Mouse (Mus musculus) E14TG2a.4 (cell line): ENCODE measurements around the gene Col8a1.

ENCODE experiments used
- H3K27me3 ChIP-seq: 2 replicates; pipeline ENCODE4 v1.6.1; 2014; ENCODE audit warnings: low read length, control low read depth; ENCODE audit not compliant: insufficient read depth
- H3K36me3 ChIP-seq: 2 replicates; pipeline ENCODE4 v1.6.1; 2014; ENCODE audit warnings: low read length, control low read depth; ENCODE audit not compliant: insufficient read depth
- H3K4me1 ChIP-seq: replicated peaks from 2 replicates; pipeline ENCODE4 v1.6.1; 2014; ENCODE audit warnings: low read depth, low read length, control low read depth
- H3K4me3 ChIP-seq: replicated peaks from 2 replicates; pipeline ENCODE4 v1.5.1; 2014; ENCODE audit warnings: mild to moderate bottlenecking, low read length
- H3K9me3 ChIP-seq: 2 replicates; pipeline ENCODE4 v1.6.1; 2014; ENCODE audit warnings: low read length, control low read depth
- CTCF ChIP-seq: conservative IDR thresholded peaks from 2 replicates; pipeline ENCODE4 v1.5.1; 2014; ENCODE audit warnings: low read length
- NANOG ChIP-seq: IDR thresholded peaks from 2 replicates; pipeline ENCODE4 v1.6.1; 2014; ENCODE audit warnings: borderline replicate concordance, low read length, mixed read lengths
- POU5F1 ChIP-seq: IDR thresholded peaks from 2 replicates; pipeline ENCODE4 v1.6.1; 2014; ENCODE audit warnings: low read length, borderline replicate concordance

Gene Col8a1

GRCm38 (mm10) chr16:57593422-57594157 is 160.9 kb downstream of the Col8a1 start:
- Histone ChIP-seq H3K9me3 (no peaks in the 10 kb centered on the region), H3K4me1 (0 out of 2 replicates have a peak, but pooled peaks cover 5% of the 10 kb centered on the region), H3K27me3 (no peaks in the 10 kb centered on the region), H3K36me3 (no peaks in the 10 kb centered on the region), H3K4me3 (peak overlapping the region; percentile 59)
- TF ChIP-seq CTCF (peak; percentile 75), NANOG (no peak)

DNA sequence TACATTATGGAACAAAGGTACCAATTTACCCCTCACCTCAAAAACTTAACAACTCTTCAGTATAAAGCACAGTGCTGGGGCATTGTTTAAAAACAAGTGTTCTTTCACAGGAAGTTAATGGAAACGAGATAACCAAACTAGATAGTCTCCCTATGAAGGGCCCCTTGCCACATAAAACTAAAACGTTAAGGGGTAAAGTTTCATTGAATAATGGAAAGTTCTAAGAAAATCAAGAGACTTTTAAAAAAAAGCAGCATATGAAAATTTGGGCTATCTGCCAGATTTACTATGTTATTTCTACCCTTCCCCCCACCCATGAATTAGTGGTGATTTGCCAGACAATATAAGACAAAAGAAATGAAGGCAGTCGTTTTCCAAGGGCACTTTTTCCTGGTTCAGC is 169.3 kb downstream of the Col8a1 start:
- TF ChIP-seq CTCF (no peak), POU5F1 (no peak), NANOG (no peak)
- H3K27me3 ChIP-seq = no peaks in the 10 kb centered on the region
- peaks cover 41% of the 10 kb centered on the region for H3K4me1 ChIP-seq
- H3K4me3 ChIP-seq = no peak overlapping the region
- H3K36me3 ChIP-seq = no peaks in the 10 kb centered on the region
- no peaks in the 10 kb centered on the region for H3K9me3 ChIP-seq

DNA sequence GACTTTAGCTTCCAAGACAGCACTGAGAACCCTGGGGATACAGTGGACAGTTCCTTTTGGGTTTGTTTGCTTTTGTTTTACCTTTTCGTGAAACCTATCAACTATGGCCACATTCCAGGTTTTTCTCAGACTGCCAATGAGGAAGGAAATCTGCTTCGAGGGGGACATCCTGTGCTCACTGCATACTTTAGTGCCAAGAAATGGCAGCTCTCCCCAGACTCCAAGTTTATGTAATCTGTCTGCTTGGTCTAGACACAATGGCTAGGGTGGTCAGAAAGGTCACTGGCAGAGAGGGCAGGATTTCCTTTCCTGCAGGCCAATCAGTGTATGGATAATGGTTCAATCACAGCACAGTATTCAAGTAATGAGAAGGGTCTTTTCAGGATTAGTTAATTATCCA is 172.5 kb downstream of the Col8a1 start:
- Histone ChIP-seq H3K9me3 (no peaks in the 10 kb centered on the region), H3K36me3 (no peaks in the 10 kb centered on the region), H3K4me3 (no peak overlapping the region), H3K27me3 (no peaks in the 10 kb centered on the region), H3K4me1 (peaks cover 66% of the 10 kb centered on the region)
- TF ChIP-seq POU5F1 (no peak), CTCF (no peak), NANOG (no peak)

DNA sequence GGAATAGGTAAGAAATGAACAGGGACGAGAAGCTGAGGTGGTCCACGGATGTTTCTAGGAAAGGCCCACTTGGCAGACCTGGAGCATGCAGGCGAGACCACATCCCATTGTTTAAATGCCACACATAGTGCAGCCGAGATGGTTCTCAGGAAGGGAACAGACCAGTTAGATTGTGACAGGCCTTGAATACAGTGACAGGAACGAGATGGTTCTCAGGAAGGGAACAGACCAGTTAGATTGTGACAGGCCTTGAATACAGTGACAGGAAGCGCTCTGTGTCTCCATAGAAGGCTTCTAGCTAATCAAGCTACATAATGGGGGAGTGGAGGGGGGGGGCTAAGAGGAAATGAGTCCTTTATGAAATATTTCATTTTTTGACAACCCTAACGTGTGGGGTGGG is 174.5 kb downstream of the Col8a1 start:
- H3K36me3 ChIP-seq = no peaks in the 10 kb centered on the region
- TF ChIP-seq CTCF (no peak), NANOG (no peak), POU5F1 (no peak)
- H3K4me3 ChIP-seq = no peak overlapping the region
- H3K4me1 ChIP-seq = peaks cover 76% of the 10 kb centered on the region
- H3K9me3 ChIP-seq = no peaks in the 10 kb centered on the region
- H3K27me3 ChIP-seq = no peaks in the 10 kb centered on the region

DNA sequence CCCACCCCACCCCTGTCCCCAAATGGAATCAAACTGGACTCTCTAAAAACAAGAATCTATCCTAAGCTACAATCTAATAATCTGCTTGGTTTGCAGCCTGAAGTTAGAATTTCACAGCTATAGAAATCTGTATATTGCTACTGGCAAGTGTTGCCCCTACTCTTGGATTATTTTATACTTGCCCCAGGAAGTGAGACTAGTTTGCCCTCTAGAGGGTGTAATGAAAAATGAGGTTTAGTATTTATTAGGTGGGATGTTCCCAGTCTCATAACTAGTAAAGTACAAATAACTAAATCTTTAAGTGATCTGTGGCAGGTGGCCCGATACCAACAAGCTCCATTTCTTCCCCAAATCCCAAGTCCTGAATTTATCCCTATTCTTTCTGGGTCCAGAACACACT is 177.0 kb downstream of the Col8a1 start:
- Histone ChIP-seq H3K4me3 (no peak overlapping the region), H3K27me3 (no peaks in the 10 kb centered on the region), H3K4me1 (peaks cover 75% of the 10 kb centered on the region), H3K9me3 (no peaks in the 10 kb centered on the region), H3K36me3 (no peaks in the 10 kb centered on the region)
- TF ChIP-seq NANOG (no peak), CTCF (no peak)

DNA sequence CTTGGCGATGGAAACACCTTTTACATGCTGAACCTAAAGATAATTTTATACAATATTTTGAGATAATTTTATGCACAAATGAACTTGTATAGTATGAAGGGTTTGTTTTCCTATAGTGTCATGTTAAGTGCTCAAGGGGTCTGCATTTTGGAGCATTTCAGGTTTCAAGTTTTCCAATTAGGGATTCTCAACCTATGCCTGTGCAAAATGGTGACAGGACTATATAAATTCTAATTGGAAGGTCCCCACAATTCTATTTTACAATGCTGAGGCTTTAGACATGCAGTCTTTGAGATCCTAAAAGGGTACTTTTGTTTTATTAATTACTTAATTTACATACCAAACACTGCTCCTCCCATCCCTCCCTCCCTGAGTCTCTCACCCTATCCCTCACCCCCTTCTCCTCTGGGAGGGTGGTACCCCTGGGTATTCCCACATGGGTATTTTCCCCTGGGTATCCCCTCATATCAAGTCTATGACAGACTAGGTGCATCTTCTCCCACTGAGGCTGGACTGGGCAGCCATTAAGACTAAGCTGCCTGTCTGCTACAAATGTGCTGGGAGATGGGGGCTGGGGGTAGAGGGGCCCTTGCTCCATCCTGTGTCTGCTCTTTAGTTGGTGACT is 178.7 kb downstream of the Col8a1 start:
- Histone ChIP-seq H3K27me3 (no peaks in the 10 kb centered on the region), H3K9me3 (no peaks in the 10 kb centered on the region), H3K4me1 (peaks cover 77% of the 10 kb centered on the region), H3K36me3 (0 out of 2 replicates have a peak, but pooled peaks cover 3% of the 10 kb centered on the region), H3K4me3 (no peak overlapping the region)
- TF ChIP-seq POU5F1 = no peak
